In genomic region chr10:42031021-42031420, GRCm38 (mm10) we compare ENCODE assay signal across 8 mouse cellular contexts. TPM values are rescaled to one million over a fixed set of nuclear protein-coding genes. Genes with fewer than 3 reads are reported as not detected.
DNase-seq lines count a peak whose midpoint lies in the region; ATAC-seq and TF ChIP-seq lines count a peak whose summit lies in the region.

No protein-coding gene starts in this region.

- WGBS in forebrain, embryonic 14.5 days = 22% methylated on average over 16 of the region's 16 CpGs
- WGBS in neural tube, embryonic 14.5 days = 12% methylated on average over 16 of the region's 16 CpGs

- H3K4me3 ChIP-seq in E14TG2a.4 (replicated peaks; ENCODE audit: low read length) = no peak overlapping the region; the same call in 1 of the 2 replicates
- no peak overlapping the region for H3K4me3 ChIP-seq in forebrain, embryonic 14.5 days (ENCODE audit: low read depth, low read length)
- no peak overlapping the region for H3K4me3 ChIP-seq in neural tube, embryonic 14.5 days (ENCODE audit: low read depth, low read length)

- no peak overlapping the region for H3K9ac ChIP-seq in forebrain, embryonic 14.5 days (ENCODE audit: low read length)
- no peak overlapping the region for H3K9ac ChIP-seq in neural tube, embryonic 14.5 days (replicated peaks; ENCODE audit: low read depth, low read length)

- no peaks in the 10 kb centered on the region for H3K36me3 ChIP-seq in E14TG2a.4 (ENCODE audit: insufficient read depth, low read length)
- no peaks in the 10 kb centered on the region for H3K36me3 ChIP-seq in forebrain, embryonic 14.5 days (ENCODE audit: control insufficient read depth, insufficient read depth, low read length)
- no peaks in the 10 kb centered on the region for H3K36me3 ChIP-seq in neural tube, embryonic 14.5 days (ENCODE audit: control insufficient read depth, insufficient read depth, low read length)

- no peaks in the 10 kb centered on the region for H3K9me3 ChIP-seq in E14TG2a.4 (ENCODE audit: low read length)
- no peaks in the 10 kb centered on the region for H3K9me3 ChIP-seq in forebrain, embryonic 14.5 days (replicated peaks; ENCODE audit: control insufficient read depth, low read length)
- no peaks in the 10 kb centered on the region for H3K9me3 ChIP-seq in neural tube, embryonic 14.5 days (ENCODE audit: control insufficient read depth, low read length)

- intact Hi-C loops in heart, postnatal 14 days (cut with DNase I) = loop anchor here (5.0 kb wide), 1 partner anchor 246 kb away; the partner anchor contains the start of gene Foxo3

- peaks cover 25% of the 10 kb centered on the region for H3K27me3 ChIP-seq in E14TG2a.4 (ENCODE audit: insufficient read depth, low read length)
- H3K27me3 ChIP-seq in forebrain, embryonic 14.5 days (replicated peaks; ENCODE audit: control insufficient read depth, insufficient read depth, low read length) = no peaks in the 10 kb centered on the region
- no peaks in the 10 kb centered on the region for H3K27me3 ChIP-seq in neural tube, embryonic 14.5 days (ENCODE audit: control insufficient read depth, insufficient read depth, low read length)

- H3K4me2 ChIP-seq in forebrain, embryonic 14.5 days (ENCODE audit: low read length) = peak overlapping the region; percentile 23; the same call in 1 of the 2 replicates
- peak overlapping the region; percentile 23; the same call in 1 of the 2 replicates for H3K4me2 ChIP-seq in neural tube, embryonic 14.5 days (ENCODE audit: low read depth, low read length)

- peak; percentile 86 for DNase-seq in cerebellum, adult 11 months
- peak; percentile 72 for DNase-seq in forebrain, embryonic 14.5 days (ENCODE audit: low spot score)
- DNase-seq in heart, postnatal 14 days = peak; percentile 82 to 89
- peak; percentile 87 for DNase-seq in layer of hippocampus, adult 11-12 months (ENCODE audit: low spot score)
- peak; percentile 88 to 93 for DNase-seq in lung, adult 18-20 months
- peak; percentile 90 for DNase-seq in testis, postnatal 10 days (ENCODE audit: low spot score)

- peak; percentile 54 for TF ChIP-seq CTCF in E14TG2a.4 (conservative IDR thresholded peaks at IDR 0.05; ENCODE audit: low read length)

- no peak overlapping the region for H3K27ac ChIP-seq in forebrain, embryonic 14.5 days (ENCODE audit: low read depth, low read length)
- H3K27ac ChIP-seq in neural tube, embryonic 14.5 days (ENCODE audit: low read depth, low read length) = no peak overlapping the region

- 0 out of 2 replicates have a peak, but pooled peaks have one; percentile 34 for ATAC-seq in forebrain, embryonic 14.5 days
- ATAC-seq in neural tube, embryonic 14.5 days (ENCODE audit: low read depth) = peak; percentile 54; the same call in 1 of the 2 replicates

- peaks cover 41% of the 10 kb centered on the region for H3K4me1 ChIP-seq in E14TG2a.4 (replicated peaks; ENCODE audit: low read depth, low read length)
- H3K4me1 ChIP-seq in forebrain, embryonic 14.5 days (ENCODE audit: control insufficient read depth, insufficient read depth, low read length) = no peaks in the 10 kb centered on the region
- no peaks in the 10 kb centered on the region; the same call in 1 of the 2 replicates for H3K4me1 ChIP-seq in neural tube, embryonic 14.5 days (ENCODE audit: control insufficient read depth, insufficient read depth, low read length)

RNA-seq across cellular contexts. Expression of gene Armc2, which starts 12.8 kb away (rescaled TPM):
- polyA plus RNA-seq in forebrain, embryonic 14.5 days (2014; fragmentation: Nextera tagmentation; extraction: Ambion mirVana) = 9.2 and 12.3 TPM in 2 replicates
- 1 to 10 TPM; 3.7 to 3.9 TPM for total RNA-seq in heart, postnatal 14 days (2021)
- polyA plus RNA-seq in neural tube, embryonic 14.5 days (2014; fragmentation: Nextera tagmentation; extraction: Ambion mirVana) = 8.6 and 13.1 TPM in 2 replicates
